8 mouse cellular contexts compared by ENCODE assay signal in genomic region chr11:54859322-54860165, GRCm38 (mm10). TPM values are rescaled to one million over a fixed set of nuclear protein-coding genes. Genes with fewer than 3 reads are reported as not detected.
A peak's percentile ranks its signal among the peaks of the same experiment; 100 is the strongest.
DNase-seq lines count a peak whose midpoint lies in the region; ATAC-seq and TF ChIP-seq lines count a peak whose summit lies in the region.

No protein-coding gene starts in this region.

- peak overlapping the region; percentile 91 for H3ac ChIP-seq in C2C12 (ENCODE audit: control insufficient read depth, insufficient read length, low read depth)

- WGBS in embryonic facial prominence, embryonic 13.5 days: 14% methylated on average over 11 of the region's 11 CpGs
- WGBS in intestine, postnatal 0 days: 19% methylated on average over 11 of the region's 11 CpGs
- WGBS in neural tube, embryonic 12.5 days: 28% methylated on average over 11 of the region's 11 CpGs

- H3K27me3 ChIP-seq in C2C12 (ENCODE audit: control insufficient read depth, insufficient read depth, insufficient read length): no peaks in the 10 kb centered on the region
- H3K27me3 ChIP-seq in embryonic facial prominence, embryonic 13.5 days: no peaks in the 10 kb centered on the region
- H3K27me3 ChIP-seq in intestine, postnatal 0 days (replicated peaks; ENCODE audit: control insufficient read depth, insufficient read depth, low read length): no peaks in the 10 kb centered on the region
- no peaks in the 10 kb centered on the region for H3K27me3 ChIP-seq in neural tube, embryonic 12.5 days (replicated peaks)

- no peaks in the 10 kb centered on the region for H3K79me3 ChIP-seq in C2C12 (ENCODE audit: low read depth)

- DNase-seq in cerebellum, adult 9-11 months: peak; percentile 25
- no peak for DNase-seq in cerebellum, postnatal 4 days (ENCODE audit: low spot score in 2 of 2)
- DNase-seq in right cerebral cortex, postnatal 36 days (ENCODE audit: low spot score in 2 of 2): no peak

- H3K27ac ChIP-seq in embryonic facial prominence, embryonic 13.5 days: peak overlapping the region; percentile 55
- peak overlapping the region; percentile 55; the same call in 1 of the 2 replicates for H3K27ac ChIP-seq in intestine, postnatal 0 days (ENCODE audit: low read depth, low read length)
- no peak overlapping the region for H3K27ac ChIP-seq in neural tube, embryonic 12.5 days

- H3K9ac ChIP-seq in embryonic facial prominence, embryonic 13.5 days: peak overlapping the region; percentile 82
- H3K9ac ChIP-seq in intestine, postnatal 0 days (ENCODE audit: low read depth, low read length): peak overlapping the region; percentile 56
- H3K9ac ChIP-seq in neural tube, embryonic 12.5 days: peak overlapping the region; percentile 70; the same call in 1 of the 2 replicates

- H3K4me3 ChIP-seq in C2C12 (ENCODE audit: insufficient read depth, poor library complexity, severe bottlenecking): peak overlapping the region; percentile 48
- H3K4me3 ChIP-seq in embryonic facial prominence, embryonic 13.5 days: peak overlapping the region; percentile 74
- H3K4me3 ChIP-seq in intestine, postnatal 0 days (ENCODE audit: low read depth, low read length): peak overlapping the region; percentile 56
- peak overlapping the region; percentile 55 for H3K4me3 ChIP-seq in neural tube, embryonic 12.5 days

- peak overlapping the region; percentile 87 for H3K4me2 ChIP-seq in embryonic facial prominence, embryonic 13.5 days
- H3K4me2 ChIP-seq in intestine, postnatal 0 days (replicated peaks; ENCODE audit: low read depth): peak overlapping the region; percentile 93
- peak overlapping the region; percentile 88 for H3K4me2 ChIP-seq in neural tube, embryonic 12.5 days (replicated peaks)

- H3K4me1 ChIP-seq in embryonic facial prominence, embryonic 13.5 days: 0 out of 2 replicates have a peak, but pooled peaks cover 4% of the 10 kb centered on the region
- 0 out of 2 replicates have a peak, but pooled peaks cover 5% of the 10 kb centered on the region for H3K4me1 ChIP-seq in intestine, postnatal 0 days (replicated peaks; ENCODE audit: control insufficient read depth, insufficient read depth, low read length)
- peaks cover 5% of the 10 kb centered on the region; the same call in 1 of the 2 replicates for H3K4me1 ChIP-seq in neural tube, embryonic 12.5 days

- no peaks in the 10 kb centered on the region for H3K36me3 ChIP-seq in C2C12 (ENCODE audit: control insufficient read depth, insufficient read depth)
- no peaks in the 10 kb centered on the region for H3K36me3 ChIP-seq in embryonic facial prominence, embryonic 13.5 days
- no peaks in the 10 kb centered on the region for H3K36me3 ChIP-seq in intestine, postnatal 0 days (ENCODE audit: control insufficient read depth, insufficient read depth)
- H3K36me3 ChIP-seq in neural tube, embryonic 12.5 days: no peaks in the 10 kb centered on the region

- H3K9me3 ChIP-seq in embryonic facial prominence, embryonic 13.5 days: no peaks in the 10 kb centered on the region
- no peaks in the 10 kb centered on the region for H3K9me3 ChIP-seq in intestine, postnatal 0 days (ENCODE audit: control insufficient read depth)
- no peaks in the 10 kb centered on the region for H3K9me3 ChIP-seq in neural tube, embryonic 12.5 days

- H3K79me2 ChIP-seq in C2C12 (ENCODE audit: control insufficient read depth, insufficient read depth): no peaks in the 10 kb centered on the region

- ATAC-seq in embryonic facial prominence, embryonic 13.5 days (ENCODE audit: insufficient number of reproducible peaks, insufficient read depth, low FRiP score, low TSS enrichment, low read depth): no peak
- no peak for ATAC-seq in intestine, postnatal 0 days
- ATAC-seq in neural tube, embryonic 12.5 days (ENCODE audit: low FRiP score, low read depth): no peak; the same call in 1 of the 2 replicates
- no peak for ATAC-seq in cerebellum, adult (ENCODE audit: insufficient number of reproducible peaks, low FRiP score, low TSS enrichment)

- TF ChIP-seq CTCF in C2C12 (IDR thresholded peaks at IDR 0.05; ENCODE audit: control insufficient read depth, insufficient read depth, insufficient read length): no peak
- peak; percentile 77 for TF ChIP-seq CTCF in intestine, postnatal 0 days (IDR thresholded peaks at IDR 0.05; ENCODE audit: low read depth)

TF ChIP-seq in C2C12, 6 proteins besides CTCF, POLR2A, EP300 and RAD21:
- TF ChIP-seq USF1 (IDR thresholded peaks at IDR 0.05; ENCODE audit: low read depth): no peak
- TF ChIP-seq MAX (IDR thresholded peaks at IDR 0.05): peak; percentile 47

RNA-seq across cellular contexts. Expression of gene Lyrm7, which starts 1.2 kb away (rescaled TPM):
- 0.25 TPM for polyA plus RNA-seq in C2C12 (2012; fragmentation: generic; extraction: Trizol)
- polyA plus RNA-seq in embryonic facial prominence, embryonic 13.5 days (2015; fragmentation: Nextera tagmentation; extraction: Ambion mirVana): 8.0 and 10.3 TPM in 2 replicates
- polyA plus RNA-seq in intestine, postnatal 0 days (2015; fragmentation: Nextera tagmentation; extraction: Ambion mirVana): 2.7 and 5.8 TPM in 2 replicates
- polyA plus RNA-seq in neural tube, embryonic 12.5 days (2016; fragmentation: Nextera tagmentation; extraction: Ambion mirVana): 7.4 and 8.7 TPM in 2 replicates

RNA-seq across cellular contexts. Expression of gene Hint1, which starts 6.6 kb away (rescaled TPM):
- 1,165 TPM for polyA plus RNA-seq in C2C12 (2012; fragmentation: generic; extraction: Trizol)
- 576 and 670 TPM in 2 replicates for polyA plus RNA-seq in embryonic facial prominence, embryonic 13.5 days (2015; fragmentation: Nextera tagmentation; extraction: Ambion mirVana)
- 1,016 and 1,041 TPM in 2 replicates for polyA plus RNA-seq in intestine, postnatal 0 days (2015; fragmentation: Nextera tagmentation; extraction: Ambion mirVana)
- polyA plus RNA-seq in neural tube, embryonic 12.5 days (2016; fragmentation: Nextera tagmentation; extraction: Ambion mirVana): 653 and 677 TPM in 2 replicates

RNA-seq across cellular contexts. Expression of gene Gpx3, which starts 42.7 kb away (rescaled TPM):
- 2.0 TPM for polyA plus RNA-seq in C2C12 (2012; fragmentation: generic; extraction: Trizol)
- 26.0 and 29.0 TPM in 2 replicates for polyA plus RNA-seq in embryonic facial prominence, embryonic 13.5 days (2015; fragmentation: Nextera tagmentation; extraction: Ambion mirVana)
- 6,664 and 6,785 TPM in 2 replicates for polyA plus RNA-seq in intestine, postnatal 0 days (2015; fragmentation: Nextera tagmentation; extraction: Ambion mirVana)
- 76.7 and 80.3 TPM in 2 replicates for polyA plus RNA-seq in neural tube, embryonic 12.5 days (2016; fragmentation: Nextera tagmentation; extraction: Ambion mirVana)

Comparison
In these comparisons a context has a peak if more than half of its experiments do, and no peak if none do; other contexts are left out.
1. RNA of gene Gpx3, which starts 42.7 kb away (polyA plus RNA-seq): 6,664 to 6,785 TPM in intestine, postnatal 0 days; 76.7 to 80.3 TPM in neural tube, embryonic 12.5 days, 26.0 to 29.0 TPM in embryonic facial prominence, embryonic 13.5 days and 2.0 TPM in C2C12 (single experiment); every median in the first group is over 10 times any median in the second.
2. Peak in every context shown above with its lines, with median percentiles within 50 percentile points of each other: H3K4me3 ChIP-seq, H3K4me2 ChIP-seq and H3K9ac ChIP-seq.